Mouse (Mus musculus) adrenal gland, postnatal 14 days (tissue): ENCODE results near the gene Cenpx. TPM values are rescaled to one million over a fixed set of nuclear protein-coding genes. Genes with fewer than 3 reads are reported as not detected.

Source experiments
- DNase-seq: peaks from one replicate; pipeline ENCODE4 v3.0.0; 2021; ENCODE audit warnings: mixed read lengths
- total RNA-seq: library from RNA; stranded (reverse); gene quantifications from 2 replicates; pipeline ENCODE4 v1.2.3, GENCODE M21; 2021

Gene Cenpx
- total RNA-seq, 1 experiment from 2014 or later, result 46.4 TPM

DNA sequence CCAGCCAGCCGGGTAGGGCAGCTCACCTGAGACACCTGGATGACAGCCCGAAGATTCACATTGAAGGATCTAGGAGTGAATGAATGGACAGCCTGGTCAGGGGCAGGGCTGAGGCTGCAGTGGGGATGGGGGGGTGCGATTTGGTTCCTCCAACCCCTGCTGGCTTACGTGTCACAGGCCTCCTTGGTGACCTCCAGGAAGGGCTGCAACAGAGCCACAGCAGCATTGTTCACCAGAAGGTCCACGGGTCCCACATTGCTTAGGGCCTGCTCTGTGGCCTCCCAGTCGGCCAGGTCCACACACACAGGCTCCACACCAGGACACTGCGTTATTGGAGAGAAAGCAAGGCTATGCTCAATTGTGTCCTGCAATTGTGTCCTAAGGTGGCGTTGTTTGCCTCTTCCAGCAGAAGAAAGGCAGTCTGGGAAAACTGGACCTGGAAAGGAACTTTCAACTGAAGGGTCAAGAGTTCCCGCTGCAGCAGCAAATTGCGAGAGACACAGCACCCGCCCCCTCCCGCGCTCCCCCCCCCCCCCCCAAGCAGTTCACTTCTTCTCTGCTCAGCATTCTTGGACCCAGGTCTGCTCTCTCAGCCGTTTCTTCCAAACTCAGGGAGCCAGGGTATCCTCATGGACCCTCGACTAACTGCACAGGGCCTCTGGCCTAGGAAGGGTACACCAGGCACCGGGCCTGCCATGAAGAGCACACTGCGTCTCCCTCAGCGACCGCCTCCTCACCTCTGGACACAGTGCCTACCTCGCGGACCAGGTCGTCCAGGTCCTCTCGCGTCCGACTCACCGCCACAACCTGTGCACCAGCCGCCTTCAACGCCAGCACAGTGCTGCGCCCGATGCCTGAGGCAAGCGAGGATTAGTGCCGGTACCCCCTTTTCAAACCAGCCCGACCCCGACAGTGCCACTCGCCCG, 13.0 kb upstream of the Cenpx start:
- peak; percentile 4 for DNase-seq

DNA sequence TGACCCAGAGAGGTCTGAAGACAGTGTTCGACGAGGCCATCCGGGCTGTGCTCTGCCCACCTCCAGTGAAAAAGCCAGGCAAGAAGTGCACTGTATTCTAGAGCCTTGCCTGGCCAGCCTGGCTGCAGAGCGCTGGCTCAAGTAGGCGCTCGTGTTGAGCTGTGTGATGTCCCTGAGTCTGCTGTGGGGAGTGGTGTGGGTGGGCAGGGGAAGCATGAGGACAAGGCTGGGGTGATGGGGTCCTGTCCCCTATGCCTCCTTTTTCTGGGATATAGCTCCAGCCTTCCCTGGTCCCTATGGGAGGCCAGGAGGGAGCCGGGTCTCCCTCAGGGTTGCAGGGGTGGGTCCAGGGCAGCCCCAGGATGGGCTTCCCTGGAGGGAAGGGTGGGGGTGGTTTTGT, 10.0 kb upstream of the Cenpx start:
- DNase-seq, result peak; percentile 3

DNA sequence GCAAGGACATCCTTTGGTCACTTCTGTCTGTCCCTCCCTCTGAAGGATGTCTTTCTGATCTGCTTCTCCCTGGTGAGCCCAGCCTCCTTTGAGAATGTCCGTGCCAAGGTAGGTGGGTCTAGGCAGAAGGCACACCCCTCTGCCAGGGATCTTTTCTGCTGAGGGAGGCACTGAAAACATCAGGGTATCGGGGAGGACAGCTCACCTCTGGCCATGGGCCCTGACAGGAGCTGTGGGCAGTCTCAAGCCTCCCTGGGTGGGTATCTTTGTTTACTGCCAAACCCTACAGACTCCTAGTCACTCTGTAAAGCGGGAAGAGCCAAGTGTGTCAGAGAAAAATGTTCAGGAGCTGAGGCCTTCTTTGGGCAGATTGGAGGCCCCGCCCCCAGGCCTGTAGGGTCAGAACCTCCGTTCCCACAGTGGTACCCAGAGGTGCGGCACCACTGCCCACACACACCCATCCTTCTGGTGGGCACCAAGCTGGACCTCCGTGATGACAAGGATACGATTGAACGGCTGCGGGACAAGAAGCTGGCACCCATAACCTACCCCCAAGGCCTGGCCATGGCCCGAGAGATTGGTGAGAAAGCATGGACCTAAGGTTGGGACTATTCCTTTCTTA, 9.3 kb upstream of the Cenpx start:
- peak; percentile 3 for DNase-seq

DNA sequence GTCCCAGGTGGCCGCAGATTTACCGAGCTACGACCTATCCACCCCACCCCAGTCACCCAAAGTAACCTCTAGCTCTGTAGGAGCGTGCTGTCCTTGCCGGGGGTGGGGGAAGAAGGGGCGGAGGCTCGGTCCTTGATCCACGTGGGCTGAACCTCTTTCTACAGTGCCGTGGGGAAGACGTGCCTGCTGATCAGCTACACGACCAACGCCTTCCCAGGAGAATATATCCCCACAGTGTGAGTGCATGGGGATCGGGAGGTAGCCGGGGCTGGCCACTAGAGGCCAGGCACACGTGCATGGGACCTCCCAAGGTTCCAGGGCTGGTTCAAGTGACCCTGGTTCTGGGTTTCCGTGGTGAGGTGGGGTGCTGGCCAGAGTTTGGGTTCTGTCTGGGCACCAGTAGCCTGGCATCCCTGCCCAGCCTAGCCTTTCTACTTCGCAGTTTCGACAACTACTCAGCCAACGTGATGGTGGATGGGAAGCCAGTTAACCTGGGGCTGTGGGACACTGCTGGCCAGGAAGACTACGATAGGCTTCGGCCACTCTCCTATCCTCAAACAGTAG, 8.6 kb upstream of the Cenpx start:
- peak; percentile 27 for DNase-seq

DNA sequence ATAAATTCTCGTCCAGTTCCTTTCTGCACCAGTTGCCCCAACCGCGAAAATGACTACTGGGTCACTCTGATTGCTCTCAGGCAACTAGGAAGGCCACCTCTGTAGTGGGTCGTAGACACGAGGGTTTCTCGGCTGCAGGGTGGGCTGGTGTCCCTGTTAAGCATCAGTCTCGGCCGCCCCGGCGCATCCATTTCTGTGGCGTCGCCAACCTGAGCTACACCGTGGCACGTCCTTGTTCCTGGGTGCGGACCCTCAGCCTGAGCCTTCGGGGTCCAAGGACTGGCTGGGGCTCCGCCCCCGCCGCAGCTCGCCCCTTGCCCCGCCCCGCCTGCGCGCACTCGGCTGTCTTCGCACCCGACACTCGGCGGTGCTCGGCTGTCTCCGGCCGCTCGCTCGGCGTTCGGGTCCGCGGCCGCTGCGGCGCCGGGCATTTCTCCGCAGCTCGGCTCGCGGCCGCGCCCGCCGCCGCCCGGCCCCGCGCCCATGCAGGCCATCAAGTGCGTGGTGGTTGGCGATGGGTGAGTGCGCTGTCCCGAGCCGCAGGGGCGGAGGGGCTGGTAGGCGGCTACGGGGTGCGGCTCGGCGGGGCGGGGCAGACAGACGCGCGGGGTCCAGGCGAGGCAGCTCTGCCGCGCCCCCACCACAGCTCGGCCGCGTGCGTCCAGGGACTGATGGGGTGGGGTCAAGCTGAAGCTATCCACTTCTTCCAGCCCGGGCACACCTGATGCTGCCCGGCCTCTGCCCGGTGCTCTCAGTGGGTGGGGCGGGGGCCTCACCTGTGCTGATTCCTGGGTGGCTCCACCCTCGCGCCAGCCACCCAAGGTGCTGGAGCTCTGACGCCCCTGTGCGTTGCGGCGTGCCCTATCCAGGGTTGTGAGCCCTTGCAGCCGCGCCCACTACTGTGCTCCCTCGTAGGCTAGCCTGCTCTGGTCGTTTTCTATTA, 7.9 kb upstream of the Cenpx start, which contains the start of gene Rac3:
TSS of gene Rac3 (plus strand) at position 347 of the 943 bp plus-strand sequence.
- peak; percentile 80 for DNase-seq

DNA sequence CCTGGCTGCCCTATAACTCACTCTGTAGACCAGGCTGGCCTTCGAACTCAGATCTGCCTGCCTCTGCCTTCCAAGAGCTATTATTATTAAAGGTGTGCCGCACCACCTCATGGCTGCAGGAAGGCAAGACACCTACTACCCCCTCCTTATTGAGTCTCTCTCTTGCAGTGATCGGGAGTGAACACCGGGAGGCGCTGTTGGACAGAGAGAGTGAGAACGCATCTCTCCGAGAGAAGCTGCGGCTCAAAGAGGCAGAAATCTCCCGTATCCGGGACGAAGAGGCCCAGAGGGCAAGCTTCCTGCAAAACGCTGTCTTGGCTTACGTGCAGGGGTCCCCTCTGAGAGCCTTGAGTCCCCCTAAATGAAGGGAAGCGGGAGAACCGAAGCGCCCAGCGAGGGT, 6.9 kb upstream of the Cenpx start:
- DNase-seq, result peak; percentile 96

DNA sequence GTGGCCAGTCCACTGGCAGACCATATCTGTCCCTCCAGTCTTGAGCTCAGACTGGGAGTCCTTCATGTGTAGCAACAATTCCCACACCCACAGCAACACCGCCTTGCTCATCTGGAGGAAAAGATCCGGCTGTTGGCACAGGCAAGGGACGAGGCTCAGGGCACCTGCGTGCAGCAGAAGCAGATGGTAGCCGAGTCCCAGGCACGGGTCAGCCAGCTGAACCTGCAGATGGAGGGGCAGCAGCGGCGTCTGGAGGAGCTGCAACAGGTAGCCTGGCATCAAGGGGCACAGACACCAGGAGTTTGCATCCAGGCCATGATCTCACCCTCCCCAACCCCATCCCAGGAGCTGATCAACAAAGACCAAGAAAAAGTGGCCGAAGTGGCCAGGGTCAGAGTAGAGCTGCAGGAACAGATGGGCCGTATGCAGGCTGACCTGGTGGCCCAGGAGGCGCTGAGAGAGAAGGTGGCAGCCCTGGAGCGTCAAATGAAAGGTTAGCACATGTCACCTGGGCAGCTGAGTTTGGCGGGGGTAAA, 6.4 kb upstream of the Cenpx start:
- DNase-seq, result peak; percentile 7

DNA sequence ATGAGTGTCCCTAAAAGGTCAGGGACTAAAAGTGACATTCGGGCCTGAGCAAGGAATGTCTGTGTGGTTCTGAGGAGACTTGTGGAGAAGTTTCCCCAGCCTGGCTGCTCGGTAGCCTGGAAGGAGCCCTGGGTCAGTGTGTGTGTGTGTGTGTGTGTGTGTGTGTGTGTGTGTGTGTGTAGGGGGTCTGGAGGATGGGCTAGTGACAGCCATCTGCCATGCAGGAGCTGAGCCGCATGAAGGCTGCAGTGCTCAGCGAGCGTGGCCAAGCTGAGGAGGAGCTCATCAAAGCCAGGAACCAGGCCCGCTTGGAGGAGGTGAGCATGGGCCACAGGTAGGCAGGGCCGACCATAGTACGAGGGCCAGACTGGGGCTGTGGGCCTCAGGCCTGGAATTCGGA, 5.7 kb upstream of the Cenpx start:
- no peak for DNase-seq

DNA sequence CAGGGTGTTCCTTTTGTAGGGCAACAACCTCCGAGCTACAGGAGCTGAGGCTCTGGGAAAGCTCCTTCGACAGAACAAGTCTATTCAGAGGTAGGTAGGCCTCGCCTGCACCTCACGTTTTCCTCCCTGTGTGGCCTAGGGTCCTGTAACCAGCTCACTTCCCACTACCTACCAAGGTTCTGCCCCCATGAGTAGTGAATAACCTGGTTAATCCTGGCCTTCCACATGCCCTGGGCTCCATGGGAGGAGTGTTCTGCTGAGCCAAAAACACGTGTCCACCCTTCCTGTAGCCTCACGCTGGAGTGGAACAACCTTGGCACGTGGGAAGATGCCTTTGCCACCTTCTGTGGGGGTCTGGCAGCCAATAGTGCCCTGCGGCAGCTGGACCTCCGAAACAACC, 1.6 kb upstream of the Cenpx start:
- no peak for DNase-seq

DNA sequence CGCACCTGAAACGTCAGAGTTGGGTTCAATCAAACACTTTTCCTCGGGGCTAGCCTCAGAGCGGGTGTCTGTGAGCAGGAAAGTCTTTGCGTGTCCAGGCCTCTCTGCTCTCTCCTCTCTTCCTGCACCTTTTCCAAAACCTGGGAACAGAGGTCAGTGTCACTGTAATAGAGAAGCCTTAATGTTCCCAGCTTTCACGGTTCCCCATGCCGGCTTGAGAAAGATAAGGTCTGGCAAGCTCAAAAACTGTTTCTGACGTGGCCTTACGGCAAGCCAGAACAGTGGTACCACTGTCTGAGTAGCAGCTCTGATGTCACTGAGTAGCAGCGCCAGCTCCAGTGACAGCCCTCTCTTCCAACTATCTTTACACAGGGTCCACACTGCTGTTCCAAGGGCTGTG, 1.0 kb upstream of the Cenpx start:
- DNase-seq, result no peak

DNA sequence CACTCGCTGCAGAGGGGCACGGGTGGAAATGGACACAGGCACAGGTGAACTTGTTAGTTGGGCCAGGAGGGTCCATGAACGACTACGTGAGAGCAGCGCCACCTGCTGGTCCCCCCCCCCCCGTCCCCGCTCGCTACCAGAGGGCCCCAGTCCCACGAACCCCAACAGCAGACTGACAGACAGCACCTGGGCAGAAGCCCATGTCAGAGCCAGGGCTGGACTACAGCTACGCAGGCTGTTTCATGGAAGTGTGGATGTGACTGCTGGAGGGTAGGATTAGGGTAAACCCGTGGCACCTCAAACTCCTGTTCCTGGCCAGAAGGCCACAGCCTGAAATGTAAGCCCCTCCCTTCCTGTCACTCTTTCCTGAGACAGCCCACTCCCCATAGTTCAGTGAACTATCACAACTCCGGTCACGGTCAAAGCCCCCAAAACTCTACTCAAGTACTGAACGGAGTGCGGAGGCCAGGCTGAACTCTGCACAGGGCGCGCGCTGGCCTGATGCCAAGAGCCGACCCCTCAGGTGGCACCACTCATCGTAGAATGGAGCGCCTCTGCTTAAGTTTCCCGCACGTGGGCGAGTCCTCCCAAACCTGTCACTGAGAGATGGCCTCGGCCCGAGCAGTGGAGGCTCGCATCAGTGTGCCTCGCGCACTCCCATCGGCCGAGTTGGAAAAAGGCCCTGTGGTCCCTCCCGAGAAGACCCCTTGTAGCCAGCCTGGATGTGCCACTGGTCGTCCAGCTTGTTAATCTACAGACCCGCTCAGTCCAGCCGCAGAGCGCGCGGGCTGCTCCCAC, 568 bp downstream of the Cenpx start:
- peak; percentile 78 for DNase-seq

DNA sequence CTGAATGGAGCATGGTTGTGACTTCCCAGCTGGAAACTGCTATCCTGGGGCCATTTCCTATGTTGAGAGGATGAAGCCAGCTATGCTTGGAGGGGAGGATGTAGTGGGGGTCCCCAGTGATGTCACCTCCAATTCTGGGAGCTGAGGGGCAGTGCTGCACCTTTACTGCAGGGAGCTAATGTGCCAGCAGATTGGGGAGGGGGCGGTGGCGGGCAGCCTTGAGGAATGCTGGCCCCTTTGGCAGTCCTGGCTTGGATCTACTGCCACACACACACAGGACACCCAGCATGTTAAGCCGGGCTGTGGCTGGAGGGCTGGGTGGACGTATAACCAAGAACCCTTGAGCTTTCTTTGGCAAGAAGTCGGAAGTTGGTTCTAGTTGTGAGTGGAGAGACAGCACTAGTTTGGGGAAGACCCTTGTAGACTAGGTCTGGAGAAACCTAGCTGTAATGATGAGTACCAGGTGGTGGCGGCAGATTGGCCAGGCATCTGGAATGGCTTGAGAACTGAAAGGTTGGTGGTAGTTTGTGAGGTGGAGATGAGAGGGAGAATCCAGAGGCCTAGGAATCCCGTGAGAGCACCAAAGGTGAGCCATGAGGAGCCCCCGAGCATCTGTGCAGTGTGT, 1.4 kb downstream of the Cenpx start:
- DNase-seq, result no peak

DNA sequence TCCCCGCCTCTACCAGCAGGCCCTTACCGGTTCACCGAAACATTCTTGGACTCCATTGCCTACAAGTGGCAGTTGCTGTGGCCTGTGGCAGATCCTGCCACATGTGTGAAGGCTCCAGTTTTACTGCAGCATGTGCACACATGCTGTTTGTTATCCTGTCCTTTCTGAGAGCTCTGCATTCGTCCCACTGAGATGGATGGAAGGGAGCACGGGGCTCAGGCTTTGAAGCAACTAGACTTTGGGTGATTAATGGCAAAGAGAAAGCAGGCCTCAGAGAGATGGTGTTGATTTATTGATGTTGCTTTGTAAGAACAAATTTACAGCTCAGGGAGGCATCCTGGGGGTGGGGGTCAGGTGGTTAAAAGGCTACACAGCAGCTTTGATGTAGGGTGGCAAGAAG, 2.9 kb downstream of the Cenpx start:
- DNase-seq, result no peak

DNA sequence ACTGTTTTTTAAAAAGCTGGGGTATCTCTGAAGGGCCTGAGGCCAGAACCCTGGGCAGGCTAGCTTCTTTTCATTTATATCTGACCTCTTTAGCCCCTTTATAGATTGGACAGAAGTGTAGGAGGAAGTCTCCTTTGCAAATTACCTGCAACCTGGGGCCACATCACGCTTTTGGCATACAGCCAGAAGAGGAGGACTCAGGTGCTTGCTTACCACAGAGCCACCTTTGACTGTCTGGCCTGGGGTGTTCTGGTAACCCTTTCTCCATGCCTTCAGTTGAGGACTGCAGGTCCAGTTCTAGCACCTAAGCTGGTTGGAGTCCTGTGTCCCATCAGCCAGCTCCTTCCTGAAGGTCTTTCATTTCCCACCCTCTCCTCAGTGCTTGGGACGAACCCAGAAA, 4.0 kb downstream of the Cenpx start:
- DNase-seq, result no peak

DNA sequence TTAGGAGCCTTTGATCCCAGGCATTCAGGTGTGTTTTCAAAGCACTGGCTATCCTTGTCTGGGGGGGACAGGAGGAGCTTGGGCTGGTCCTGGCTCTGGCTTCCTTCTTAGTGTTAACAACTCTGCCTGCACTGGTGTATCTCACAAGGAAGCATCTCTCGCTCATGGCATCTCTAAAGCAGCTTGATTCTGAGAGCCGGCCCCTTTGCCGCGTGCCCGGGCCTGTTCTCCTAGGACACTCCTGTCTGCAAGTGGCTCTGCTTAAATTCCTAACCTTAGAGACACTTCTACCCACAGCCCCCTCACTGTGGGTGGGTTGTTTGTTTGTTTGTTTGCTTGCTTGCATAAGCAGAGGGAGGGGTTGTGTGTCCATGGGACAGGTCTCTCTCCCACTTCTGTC, 5.6 kb downstream of the Cenpx start:
- DNase-seq, result no peak

DNA sequence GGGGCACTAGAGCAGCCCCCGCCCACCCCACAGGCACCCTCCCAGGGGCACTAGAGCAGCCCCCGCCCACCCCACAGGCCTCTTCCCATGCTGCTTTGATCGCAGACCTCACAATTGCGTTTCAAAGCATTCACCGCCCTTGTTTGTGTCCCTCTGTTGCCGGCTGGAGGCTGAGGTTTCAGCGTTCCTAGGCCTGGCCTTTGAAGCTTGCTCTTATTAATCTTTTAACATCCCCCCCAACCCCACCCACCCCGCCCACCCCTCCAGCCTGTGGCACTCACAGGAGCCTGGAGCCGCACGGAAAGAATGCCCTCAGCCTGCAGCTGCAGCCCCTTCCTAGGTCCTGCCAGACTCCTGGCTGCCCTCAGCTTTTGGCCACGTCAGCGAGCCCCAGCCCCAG, 6.3 kb downstream of the Cenpx start:
- no peak for DNase-seq

DNA sequence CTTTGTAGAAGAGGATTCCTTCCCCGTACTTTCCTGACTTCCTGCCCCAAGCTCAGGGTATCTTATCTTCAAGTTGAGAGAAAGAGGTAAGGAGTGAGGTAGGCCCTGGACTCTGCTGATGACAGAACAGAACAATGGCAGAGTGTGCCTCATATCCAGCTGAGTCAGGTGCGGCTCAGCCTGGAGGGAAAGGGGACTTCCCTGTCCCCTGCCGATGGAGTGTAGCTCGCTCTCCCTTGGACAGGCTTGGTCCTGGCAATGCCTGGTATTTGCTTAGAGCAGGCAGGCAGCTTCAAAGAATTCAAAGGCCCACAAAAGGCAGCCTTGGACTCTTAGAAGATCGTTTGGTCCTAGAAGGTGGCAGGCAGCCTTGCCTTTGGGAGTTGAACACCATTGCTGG, 7.4 kb downstream of the Cenpx start:
- DNase-seq, result no peak

DNA sequence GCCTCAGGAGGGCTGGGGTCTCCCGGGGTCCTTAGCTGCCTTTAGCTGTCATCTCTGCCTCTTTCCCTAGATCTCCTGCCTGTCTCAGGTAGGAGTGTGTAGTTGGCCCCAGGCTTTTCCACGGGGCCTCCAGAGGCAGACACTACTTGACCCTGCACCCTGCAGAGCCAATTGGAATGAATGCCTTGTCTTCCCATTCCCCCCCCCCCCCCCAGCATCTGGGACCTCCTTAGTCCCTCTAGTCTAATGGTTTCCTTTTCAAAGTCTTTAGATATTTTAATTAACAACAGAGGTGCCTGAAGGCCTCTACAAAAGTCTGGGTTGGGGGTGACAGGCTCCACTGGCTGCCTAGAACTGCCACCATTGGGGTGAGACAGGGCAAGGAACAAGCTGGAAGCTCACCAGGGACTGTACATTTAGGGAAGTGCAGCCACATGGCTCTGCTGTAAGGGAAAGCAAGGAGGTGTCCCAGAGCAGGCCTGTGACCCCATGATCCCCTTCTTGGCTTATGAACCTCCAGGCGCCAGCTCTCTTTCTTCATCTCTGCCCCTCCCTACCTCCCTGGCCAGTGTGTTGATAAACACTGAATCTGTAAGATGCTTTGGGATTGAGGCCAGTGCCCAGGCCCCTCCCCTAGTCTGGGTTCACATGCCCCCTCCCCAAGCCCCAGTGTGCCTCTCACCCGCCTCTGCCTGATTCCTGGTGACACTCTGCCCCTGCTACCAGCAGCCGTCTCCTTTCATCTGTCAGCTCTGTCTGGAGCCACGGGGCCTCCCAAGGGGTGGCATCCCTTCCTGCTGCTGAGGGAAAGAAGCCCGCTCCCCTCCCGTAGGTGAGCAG, 8.8 kb downstream of the Cenpx start:
- DNase-seq, result no peak

DNA sequence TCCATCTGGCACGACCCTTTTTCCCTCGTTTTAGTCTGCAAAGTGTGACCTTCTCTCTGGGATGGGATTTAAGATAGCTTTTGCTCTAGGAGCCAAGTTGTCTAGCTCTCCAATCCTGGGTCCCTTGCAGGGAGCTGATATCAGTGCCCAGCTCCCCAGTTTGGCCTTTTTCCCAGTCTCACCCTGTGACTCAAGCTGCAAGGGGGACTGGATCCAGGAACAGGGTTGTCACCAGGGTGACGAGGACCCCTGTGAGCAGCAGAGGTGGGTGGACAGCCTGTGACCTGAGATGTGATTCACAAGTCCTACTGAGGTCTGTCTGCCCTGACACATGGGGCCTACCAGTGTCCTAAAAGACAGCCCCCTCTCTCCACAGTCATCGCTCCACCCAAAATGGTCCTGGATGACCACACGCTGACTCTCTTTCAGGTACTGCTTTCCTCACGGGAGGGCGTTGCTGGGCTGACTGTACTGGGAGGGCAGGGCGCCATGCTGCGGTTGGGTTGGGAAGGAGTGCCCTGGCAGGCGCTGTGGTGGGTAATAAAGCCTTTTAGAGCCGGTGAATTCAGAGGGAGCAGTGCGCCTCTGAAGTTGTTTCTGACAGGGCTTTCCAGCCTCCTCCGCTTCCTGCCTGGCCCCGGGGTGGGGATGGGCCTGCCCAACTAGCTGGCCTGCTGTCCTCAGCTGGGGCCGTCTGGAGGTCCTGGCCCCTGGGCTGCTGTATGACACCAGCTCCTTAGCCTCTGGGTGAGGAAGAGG, 9.7 kb downstream of the Cenpx start:
- DNase-seq, result peak; percentile 73
